Mouse (Mus musculus) R1 (cell line): ENCODE data around the gene Pwwp2b.

Source experiments
- DNase-seq: peaks from one replicate; pipeline ENCODE4 v3.0.0-alpha.2; 2018; ENCODE audit warnings: low read depth, low spot score

Gene Pwwp2b

GRCm38 (mm10) chr7:139247881-139248614 lies at the start of gene Pwwp2b:
Pwwp2b (plus strand) TSS chr7:139248482.
- DNase-seq: peak; percentile 68

GRCm38 (mm10) chr7:139200108-139200507 lies 48.2 kb upstream of the Pwwp2b start:
- DNase-seq: peak; percentile 74

GRCm38 (mm10) chr7:139201209-139201608 lies 47.1 kb upstream of the Pwwp2b start:
- no peak for DNase-seq

GRCm38 (mm10) chr7:139208023-139208772 lies 40.1 kb upstream of the Pwwp2b start:
- peak; percentile 79 for DNase-seq

GRCm38 (mm10) chr7:139208773-139209095 lies 39.5 kb upstream of the Pwwp2b start:
- DNase-seq: no peak

- DNase-seq: no peak
Observed at GRCm38 (mm10) chr7:139211761-139212160, 36.5 kb upstream of the Pwwp2b start.

GRCm38 (mm10) chr7:139212754-139213745 lies 35.2 kb upstream of the Pwwp2b start, which contains the start of the genes Lrrc27 and Stk32c:
Lrrc27 (plus strand) TSS chr7:139212988.
Stk32c (minus strand) TSS chr7:139213307.
- peak; percentile 99 for DNase-seq

GRCm38 (mm10) chr7:139213751-139214150 lies 34.5 kb upstream of the Pwwp2b start:
- DNase-seq: no peak

- DNase-seq: no peak
Observed at GRCm38 (mm10) chr7:139214160-139214559, 34.1 kb upstream of the Pwwp2b start.

- no peak for DNase-seq
Observed at GRCm38 (mm10) chr7:139214596-139215340, 33.5 kb upstream of the Pwwp2b start.

- no peak for DNase-seq
Observed at GRCm38 (mm10) chr7:139215516-139215915, 32.8 kb upstream of the Pwwp2b start.

- no peak for DNase-seq
Observed at GRCm38 (mm10) chr7:139215946-139216345, 32.3 kb upstream of the Pwwp2b start.

- no peak for DNase-seq
Observed at GRCm38 (mm10) chr7:139216464-139216863, 31.8 kb upstream of the Pwwp2b start.

- DNase-seq: no peak
Observed at GRCm38 (mm10) chr7:139217046-139217445, 31.2 kb upstream of the Pwwp2b start.

GRCm38 (mm10) chr7:139218641-139219415 lies 29.5 kb upstream of the Pwwp2b start:
- DNase-seq: no peak

- DNase-seq: no peak
Observed at GRCm38 (mm10) chr7:139219486-139219885, 28.8 kb upstream of the Pwwp2b start.

- DNase-seq: peak; percentile 66
Observed at GRCm38 (mm10) chr7:139220303-139220702, 28.0 kb upstream of the Pwwp2b start.

GRCm38 (mm10) chr7:139221072-139221471 lies 27.2 kb upstream of the Pwwp2b start:
- DNase-seq: no peak

- DNase-seq: no peak
Observed at GRCm38 (mm10) chr7:139221856-139222255, 26.4 kb upstream of the Pwwp2b start.

- DNase-seq: no peak
Observed at GRCm38 (mm10) chr7:139222341-139222740, 25.9 kb upstream of the Pwwp2b start.
